ENCODE assay signal across 18 mouse cellular contexts in genomic region chr16:5572780-5573179, GRCm38 (mm10).
DNase-seq lines count a peak whose midpoint lies in the region; ATAC-seq and TF ChIP-seq lines count a peak whose summit lies in the region.
"Had no signal": no experiment of that assay in that cellular context is flagged by ENCODE, and none has a peak within 500 bp of the region (broad histone marks: within the 10 kb centered on the region; RNA-seq: fewer than 3 reads in every experiment).

No protein-coding gene starts in this region.

- no peaks in the 10 kb centered on the region for H3K9me3 ChIP-seq in embryonic facial prominence, embryonic 11.5 days (replicated peaks; ENCODE audit: control insufficient read depth, low read length)
- no peaks in the 10 kb centered on the region for H3K9me3 ChIP-seq in forebrain, embryonic 12.5 days
- no peaks in the 10 kb centered on the region for H3K9me3 ChIP-seq in neural tube, embryonic 13.5 days
- H3K9me3 ChIP-seq: midbrain, embryonic 15.5 days had no signal

- TF ChIP-seq CTCF in left cerebral cortex, adult 2 months (IDR thresholded peaks at IDR 0.05): no peak

- no peak overlapping the region for H3K4me2 ChIP-seq in embryonic facial prominence, embryonic 11.5 days (ENCODE audit: low read depth, low read length)
- H3K4me2 ChIP-seq in forebrain, embryonic 12.5 days: no peak overlapping the region
- no peak overlapping the region for H3K4me2 ChIP-seq in neural tube, embryonic 13.5 days
- H3K4me2 ChIP-seq: midbrain, embryonic 15.5 days had no signal

- intact Hi-C loops in left cerebral cortex, postnatal 4 days (cut with DNase I): no loop called here
- intact Hi-C loops in left cerebral cortex, adult 2 months (cut with DNase I): no loop called here

- no peak for ATAC-seq in embryonic facial prominence, embryonic 11.5 days (replicated peaks; ENCODE audit: insufficient number of reproducible peaks, low FRiP score, low TSS enrichment, low read depth)
- ATAC-seq in forebrain, embryonic 12.5 days (ENCODE audit: low FRiP score): peak; percentile 85
- ATAC-seq in neural tube, embryonic 13.5 days (ENCODE audit: low read depth): peak; percentile 55; the same call in 1 of the 2 replicates
- ATAC-seq: inflammation-experienced regulatory T-cells, adult 6 months; liver, postnatal 0 days; midbrain, embryonic 15.5 days had no signal

- H3K4me3 ChIP-seq in left cerebral cortex, adult 2 months: no peak overlapping the region
- no peak overlapping the region for H3K4me3 ChIP-seq in embryonic facial prominence, embryonic 11.5 days (ENCODE audit: low read depth, low read length)
- no peak overlapping the region for H3K4me3 ChIP-seq in forebrain, embryonic 12.5 days (replicated peaks)
- no peak overlapping the region for H3K4me3 ChIP-seq in neural tube, embryonic 13.5 days
- H3K4me3 ChIP-seq: layer of hippocampus, adult 2 months; midbrain, embryonic 15.5 days had no signal

- H3K4me1 ChIP-seq in embryonic facial prominence, embryonic 11.5 days (ENCODE audit: control insufficient read depth, insufficient read depth, low read length): no peaks in the 10 kb centered on the region
- peaks cover 12% of the 10 kb centered on the region for H3K4me1 ChIP-seq in forebrain, embryonic 12.5 days
- H3K4me1 ChIP-seq in neural tube, embryonic 13.5 days (replicated peaks): peaks cover 34% of the 10 kb centered on the region

- DNase-seq in left cerebral cortex, postnatal 4 days: peak; percentile 14
- no peak for DNase-seq in left cerebral cortex, adult 2 months (ENCODE audit: extremely low spot score in 1 of 2, low spot score in 2 of 2)
- DNase-seq in embryonic facial prominence, embryonic 11.5 days (ENCODE audit: low spot score): peak; percentile 21
- no peak for DNase-seq in heart, adult 18-20 months
- DNase-seq in thymus, postnatal 0 days (ENCODE audit: low spot score): no peak
- DNase-seq: adrenal gland, postnatal 36 days; cerebellum, adult 18-20 months; gastrocnemius, postnatal 14 days; kidney, adult 2 months; kidney, postnatal 14 days; liver, postnatal 0 days; lung, postnatal 10 days; right cerebral cortex, postnatal 14 days had no signal

- no peaks in the 10 kb centered on the region for H3K36me3 ChIP-seq in embryonic facial prominence, embryonic 11.5 days (replicated peaks; ENCODE audit: control insufficient read depth, insufficient read depth, low read depth, low read length)
- H3K36me3 ChIP-seq in forebrain, embryonic 12.5 days (replicated peaks): no peaks in the 10 kb centered on the region
- no peaks in the 10 kb centered on the region for H3K36me3 ChIP-seq in neural tube, embryonic 13.5 days
- H3K36me3 ChIP-seq: midbrain, embryonic 15.5 days had no signal

- H3K9ac ChIP-seq in embryonic facial prominence, embryonic 11.5 days (replicated peaks; ENCODE audit: low read length): no peak overlapping the region
- no peak overlapping the region for H3K9ac ChIP-seq in forebrain, embryonic 12.5 days
- no peak overlapping the region for H3K9ac ChIP-seq in neural tube, embryonic 13.5 days
- H3K9ac ChIP-seq: liver, postnatal 0 days; midbrain, embryonic 15.5 days had no signal

- H3K27me3 ChIP-seq in embryonic facial prominence, embryonic 11.5 days (ENCODE audit: control insufficient read depth, insufficient read depth, low read length): no peaks in the 10 kb centered on the region
- H3K27me3 ChIP-seq in forebrain, embryonic 12.5 days: peaks cover 5% of the 10 kb centered on the region; the same call in 1 of the 2 replicates
- no peaks in the 10 kb centered on the region for H3K27me3 ChIP-seq in neural tube, embryonic 13.5 days
- H3K27me3 ChIP-seq: midbrain, embryonic 15.5 days had no signal

- no peak overlapping the region for H3K27ac ChIP-seq in left cerebral cortex, adult 2 months
- H3K27ac ChIP-seq in embryonic facial prominence, embryonic 11.5 days (replicated peaks; ENCODE audit: low read depth, low read length): no peak overlapping the region
- H3K27ac ChIP-seq in forebrain, embryonic 12.5 days: peak overlapping the region; percentile 78
- H3K27ac ChIP-seq in neural tube, embryonic 13.5 days (replicated peaks): peak overlapping the region; percentile 25; the same call in 1 of the 2 replicates
- H3K27ac ChIP-seq: layer of hippocampus, adult 2 months; midbrain, embryonic 15.5 days had no signal

Comparison
In these comparisons a context has a peak if more than half of its experiments do, and no peak if none do; other contexts are left out.
1. DNase-seq: peak in left cerebral cortex, postnatal 4 days (single experiment) and embryonic facial prominence, embryonic 11.5 days (single experiment); none in left cerebral cortex, adult 2 months (0 of 2), heart, adult 18-20 months (0 of 2) and thymus, postnatal 0 days (single experiment).
2. H3K27ac ChIP-seq: peak in forebrain, embryonic 12.5 days (single experiment) and neural tube, embryonic 13.5 days (single experiment); none in left cerebral cortex, adult 2 months (single experiment) and embryonic facial prominence, embryonic 11.5 days (single experiment).